Mouse (Mus musculus): Measurements from ENCODE around the gene Adamts14. TPM values are rescaled to one million over a fixed set of nuclear protein-coding genes. Genes with fewer than 3 reads are reported as not detected.

Adamts14 gene
- total RNA-seq, 2 experiments from 2014 or later: 1.6 TPM; not detected in 1

DNA sequence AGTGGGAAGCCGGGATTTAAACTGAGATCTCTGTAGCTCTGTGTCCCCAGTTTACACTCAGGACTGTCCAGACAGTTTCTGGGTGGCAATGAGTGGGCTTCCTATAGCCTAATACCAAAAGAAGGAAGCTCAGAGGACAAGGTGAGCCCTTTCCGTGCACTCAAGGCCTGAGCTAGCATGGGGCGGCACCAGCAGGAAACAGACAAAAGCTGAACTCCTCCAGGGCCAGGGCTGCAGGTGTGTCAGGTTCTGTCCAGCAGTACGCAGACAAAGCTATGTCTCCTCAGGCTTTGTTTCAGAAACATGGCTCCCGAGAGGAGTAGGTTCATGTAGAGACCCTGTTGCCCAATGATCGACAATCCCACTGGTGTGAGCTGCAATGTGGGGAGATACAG is 35.9 kb downstream of the Adamts14 start:
- ATAC-seq (replicated peaks; ENCODE audit: low FRiP score, low TSS enrichment, poor library complexity, severe bottlenecking): no peak

DNA sequence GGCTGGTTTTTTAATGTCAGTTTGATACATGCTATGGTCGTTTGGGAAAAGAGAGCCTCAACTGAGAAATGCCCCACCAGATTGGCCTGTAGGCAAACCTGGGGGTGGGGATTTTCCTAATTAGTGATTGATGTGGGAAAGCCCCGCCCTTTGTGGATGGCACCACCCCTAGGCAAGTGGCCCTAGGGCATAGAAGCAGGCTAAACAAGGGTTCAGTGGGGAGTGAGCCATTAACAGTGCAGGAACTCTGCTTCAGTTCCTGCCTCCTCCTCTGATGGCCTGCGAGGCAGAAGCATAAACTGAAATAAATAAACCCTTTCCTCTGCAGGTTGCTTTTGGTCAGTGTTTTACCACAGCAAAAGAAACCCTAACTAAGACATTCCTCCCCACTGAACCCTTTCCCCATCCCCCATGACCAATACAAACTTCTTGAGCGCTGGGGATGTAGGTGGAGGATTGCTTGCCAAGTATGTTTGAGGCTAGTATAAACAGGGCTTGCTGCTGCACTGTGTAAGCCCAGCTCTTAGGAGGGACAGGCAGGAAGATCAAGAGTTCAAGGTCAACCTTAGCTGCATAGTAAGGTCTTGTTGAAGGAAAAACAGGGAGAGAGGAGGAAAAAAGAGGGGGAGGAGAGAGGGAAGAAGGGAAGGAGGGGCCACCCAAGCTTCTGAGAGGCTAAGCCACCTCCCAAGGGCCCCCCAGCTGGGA is 36.4 kb downstream of the Adamts14 start:
- ATAC-seq (replicated peaks; ENCODE audit: low FRiP score, low TSS enrichment, poor library complexity, severe bottlenecking): no peak

DNA sequence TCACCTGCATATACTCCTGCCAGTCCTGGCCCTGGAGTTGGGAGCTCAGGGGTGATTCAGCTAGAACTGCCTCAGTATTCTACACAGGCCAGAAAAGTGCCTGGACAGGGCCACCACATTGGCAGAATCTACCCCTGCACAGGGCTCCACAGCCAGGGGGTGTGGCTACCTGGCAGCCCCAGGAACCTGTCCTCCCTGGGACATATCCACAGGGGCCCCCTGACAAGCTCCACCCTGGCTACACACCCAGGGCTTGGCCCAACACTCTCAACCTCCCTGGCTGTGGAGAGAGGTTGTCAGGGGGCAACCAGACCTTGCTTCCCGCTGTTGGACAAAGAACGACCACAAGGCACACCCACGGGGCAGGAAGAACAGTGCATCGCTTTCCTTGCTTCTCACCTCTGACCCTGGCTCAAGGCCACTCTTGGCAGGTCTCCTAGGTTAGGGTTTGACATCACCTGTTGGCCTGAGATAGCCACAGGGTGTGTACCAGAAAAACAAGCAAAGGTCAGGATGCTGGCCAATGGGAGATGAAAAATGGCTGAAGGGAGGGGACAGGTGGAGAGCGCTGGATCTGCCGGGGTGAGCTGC is 37.5 kb downstream of the Adamts14 start:
- no peak for ATAC-seq (replicated peaks; ENCODE audit: low FRiP score, low TSS enrichment, poor library complexity, severe bottlenecking)

DNA sequence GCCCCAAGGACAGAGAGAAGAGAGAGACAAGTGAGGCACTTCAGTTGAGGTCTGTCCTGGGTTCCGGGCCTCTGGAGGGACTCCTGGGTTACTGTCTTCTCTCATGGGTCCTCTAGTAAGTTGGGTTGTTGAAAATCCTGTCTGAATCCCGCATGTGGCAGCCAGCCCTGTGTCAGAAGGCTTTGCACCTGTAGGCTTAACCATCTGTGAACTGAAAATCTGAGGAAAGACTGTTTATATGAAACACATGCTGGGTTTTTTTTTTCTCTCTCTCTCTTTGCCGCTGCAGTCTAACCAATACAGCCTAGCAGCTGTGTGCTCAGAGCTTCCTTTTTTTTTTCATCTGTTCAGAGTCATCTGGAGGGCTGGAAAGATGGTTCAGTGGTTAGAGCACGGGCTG is 38.9 kb downstream of the Adamts14 start:
- no peak for ATAC-seq (replicated peaks; ENCODE audit: low FRiP score, low TSS enrichment, poor library complexity, severe bottlenecking)

DNA sequence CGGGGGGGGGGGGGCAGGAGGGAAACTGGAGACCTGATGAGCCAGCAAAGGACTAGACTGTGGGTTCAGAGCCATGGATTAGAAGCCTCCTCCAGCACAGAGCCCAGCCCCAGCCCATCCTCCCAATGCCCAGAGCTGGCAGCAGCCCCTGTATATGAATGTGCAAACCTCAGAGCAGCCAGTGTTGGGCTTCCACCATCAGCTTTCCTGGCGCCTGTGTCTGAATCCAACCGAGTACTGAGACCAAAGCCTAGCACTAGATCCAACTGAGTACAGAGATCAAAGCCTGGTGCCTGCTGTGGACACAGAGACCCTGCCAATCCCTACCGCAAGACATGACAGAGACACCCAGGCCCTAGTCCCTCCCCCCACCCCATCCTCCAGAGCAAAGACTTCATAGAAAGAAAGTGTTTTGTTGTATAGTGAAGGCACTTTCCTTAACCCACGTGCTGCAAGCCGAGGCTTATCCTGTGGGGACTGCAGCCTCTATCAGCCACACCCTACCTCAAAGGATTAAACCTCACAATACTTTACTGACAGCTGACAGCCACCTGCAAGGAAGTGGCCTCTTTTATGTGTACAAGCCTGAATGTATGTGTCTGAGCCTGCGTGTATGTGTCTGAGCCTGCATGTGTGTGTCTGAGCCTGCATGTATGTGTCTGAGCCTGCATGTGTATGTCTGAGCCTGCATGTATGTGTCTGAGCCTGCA is 40.2 kb downstream of the Adamts14 start:
- no peak for ATAC-seq (replicated peaks; ENCODE audit: low FRiP score, low TSS enrichment, poor library complexity, severe bottlenecking)

DNA sequence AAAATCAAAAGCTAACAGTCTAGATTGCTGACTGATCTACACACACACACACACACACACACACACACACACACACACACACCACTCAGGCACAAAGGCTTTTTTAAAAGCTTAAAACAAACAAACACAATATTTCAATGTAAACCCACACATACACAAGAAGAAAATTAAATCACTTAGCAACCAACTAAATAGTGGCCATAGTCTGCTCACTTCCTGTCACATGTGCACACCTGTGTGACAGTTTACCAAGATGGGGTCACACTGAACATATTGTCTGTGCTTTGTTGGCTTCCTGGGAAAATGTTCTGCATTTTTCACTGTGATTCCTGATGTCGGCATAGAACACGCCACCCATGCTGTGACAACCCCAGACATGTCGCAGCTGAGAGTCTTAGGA is 41.5 kb downstream of the Adamts14 start:
- no peak for ATAC-seq (replicated peaks; ENCODE audit: low FRiP score, low TSS enrichment, poor library complexity, severe bottlenecking)

DNA sequence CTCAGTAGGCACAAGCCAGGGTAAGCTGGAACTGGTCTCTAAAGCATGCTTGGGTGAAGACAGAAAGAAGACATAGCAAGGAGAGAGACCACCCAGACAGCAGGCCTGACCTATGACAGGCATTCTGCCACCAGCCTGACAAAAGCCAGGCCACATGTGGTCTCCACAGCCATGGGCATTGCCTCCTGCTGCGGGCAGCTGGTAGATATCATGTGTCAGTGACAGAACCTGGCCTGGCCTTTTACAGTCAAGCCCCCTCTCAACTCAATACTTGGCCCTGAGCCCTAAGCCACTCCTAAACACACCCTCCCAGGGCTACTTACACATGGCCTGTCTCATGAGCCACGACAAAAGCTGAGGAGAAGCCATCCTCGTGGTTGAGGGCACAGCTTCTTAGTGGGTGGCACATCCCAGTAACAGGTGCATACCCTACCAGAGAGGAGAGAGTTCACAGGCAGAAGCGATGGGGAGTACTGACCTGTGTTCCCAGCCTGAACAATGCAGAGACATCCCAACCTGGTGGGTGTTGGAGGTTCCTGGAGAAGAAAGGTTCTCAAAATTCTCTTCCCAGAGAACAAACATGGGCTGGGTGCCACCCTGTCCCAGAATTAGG is 46.3 kb downstream of the Adamts14 start:
- ATAC-seq (replicated peaks; ENCODE audit: low FRiP score, low TSS enrichment, poor library complexity, severe bottlenecking): no peak

DNA sequence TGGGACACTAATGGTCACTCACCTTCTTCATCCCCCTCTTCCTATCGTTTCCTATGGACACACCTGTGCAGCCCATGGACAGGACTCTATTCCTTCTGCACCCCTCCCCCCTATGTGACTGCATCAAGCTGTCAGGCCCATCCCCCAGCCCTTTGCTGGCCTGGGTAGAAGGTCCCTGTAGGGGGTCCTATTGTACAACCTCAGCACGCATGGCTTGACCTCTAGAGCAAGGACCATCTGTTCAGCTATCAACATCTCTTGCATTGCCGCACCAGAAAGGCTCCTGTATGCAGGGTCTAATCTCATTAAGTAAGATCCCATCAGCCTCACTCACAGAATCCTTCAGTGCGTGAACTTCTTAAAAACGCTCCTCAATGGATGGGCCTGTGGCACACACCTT is 47.5 kb downstream of the Adamts14 start:
- no peak for ATAC-seq (replicated peaks; ENCODE audit: low FRiP score, low TSS enrichment, poor library complexity, severe bottlenecking)

DNA sequence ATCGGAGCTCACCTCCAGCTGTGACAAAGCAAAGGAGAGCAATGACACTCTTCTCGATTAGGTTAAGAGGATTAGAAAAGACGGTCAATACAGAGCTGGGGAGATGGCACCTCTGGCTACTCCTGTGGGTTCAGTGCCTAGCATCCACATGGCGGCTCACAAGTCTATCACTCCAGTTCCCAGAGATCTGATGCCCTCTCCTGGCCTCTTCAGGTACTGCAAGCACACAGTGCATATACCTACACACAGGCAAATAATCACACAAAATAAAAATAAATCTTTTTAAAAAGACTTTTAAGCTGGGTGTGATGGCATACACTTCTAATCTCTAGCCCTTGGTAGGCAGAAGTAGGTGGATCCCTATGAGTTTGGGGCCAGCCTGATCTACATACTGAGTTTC is 53.9 kb downstream of the Adamts14 start:
- ATAC-seq (replicated peaks; ENCODE audit: low FRiP score, low TSS enrichment, poor library complexity, severe bottlenecking): no peak

DNA sequence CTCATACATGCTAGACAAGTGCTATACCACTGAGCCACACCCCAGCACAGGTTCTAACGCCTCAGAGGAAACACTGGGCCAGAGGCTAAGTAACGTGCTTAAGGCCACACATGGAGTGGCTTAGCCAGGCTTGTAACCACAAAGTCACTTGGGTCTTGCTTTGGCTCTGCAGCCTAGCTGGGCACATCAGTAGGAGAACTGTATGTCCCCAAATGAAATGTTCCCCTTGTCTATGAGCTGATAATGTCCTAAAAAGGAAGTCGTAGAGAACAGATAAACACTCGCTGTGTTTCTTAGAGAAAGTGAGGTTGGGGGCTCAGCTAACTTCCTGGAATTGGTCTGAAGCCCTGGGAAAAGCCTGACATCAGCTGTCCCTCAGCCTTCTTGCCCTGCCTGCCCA is 57.1 kb downstream of the Adamts14 start:
- no peak for ATAC-seq (replicated peaks; ENCODE audit: low FRiP score, low TSS enrichment, poor library complexity, severe bottlenecking)

DNA sequence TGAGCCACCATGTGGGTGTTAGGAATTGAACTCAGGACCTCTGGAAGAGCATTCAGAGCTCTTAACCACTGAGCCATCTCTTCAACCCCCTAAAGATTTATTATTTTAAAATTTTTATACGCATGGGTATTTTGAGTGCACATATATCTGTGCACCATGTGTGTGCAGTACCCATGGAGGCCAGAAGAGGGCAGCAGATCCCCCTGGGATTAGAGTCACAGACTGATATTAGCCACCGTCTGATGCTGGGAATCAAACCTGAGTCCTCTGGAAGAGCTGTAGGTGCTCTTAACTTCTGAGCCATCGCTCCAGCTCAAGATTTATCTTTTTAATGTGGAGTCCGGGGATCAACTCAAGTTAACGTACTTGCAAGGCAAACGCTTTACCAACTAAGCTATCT is 57.6 kb downstream of the Adamts14 start:
- no peak for ATAC-seq (replicated peaks; ENCODE audit: low FRiP score, low TSS enrichment, poor library complexity, severe bottlenecking)

DNA sequence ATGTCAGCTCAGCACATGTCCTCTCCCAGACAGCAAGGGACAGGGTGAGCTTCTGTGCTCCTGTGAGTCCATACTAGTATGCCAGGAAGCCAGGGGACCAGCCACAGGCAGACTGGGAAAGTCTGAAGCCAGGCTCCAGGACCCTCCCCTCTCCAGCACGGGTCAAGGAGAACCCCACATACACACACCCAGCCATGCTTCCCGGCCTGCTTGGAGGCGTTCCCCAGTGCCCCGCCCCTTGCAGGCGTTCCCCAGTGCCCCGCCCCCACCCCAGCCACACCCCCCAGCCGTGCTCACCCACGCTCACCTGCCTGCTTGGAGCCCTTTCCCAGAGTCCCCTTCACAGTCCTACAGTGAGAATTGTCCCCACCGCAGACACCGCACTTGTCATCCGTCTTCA is 60.4 kb downstream of the Adamts14 start:
- peak; percentile 41; the same call in 1 of the 2 replicates for ATAC-seq (replicated peaks; ENCODE audit: low FRiP score, low TSS enrichment, poor library complexity, severe bottlenecking)

DNA sequence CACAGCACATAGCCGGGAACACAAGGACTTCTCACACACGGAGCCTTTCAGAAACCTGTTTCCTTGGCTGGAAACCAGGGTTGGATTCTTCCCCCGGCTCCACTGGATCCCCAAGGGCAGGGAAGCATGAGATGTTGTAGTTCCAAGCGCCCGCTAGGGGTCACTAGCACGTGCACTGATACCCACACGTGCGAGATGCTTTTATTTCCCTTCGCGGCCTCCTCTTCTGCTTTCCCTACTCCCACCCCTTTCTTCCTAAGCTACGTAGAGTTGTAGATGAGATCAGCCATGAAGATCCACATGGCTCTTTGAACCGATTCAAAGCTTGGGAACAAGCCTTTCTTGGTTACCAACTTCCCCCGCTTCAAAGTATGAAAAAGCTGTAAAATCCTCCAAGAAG is 61.5 kb downstream of the Adamts14 start:
- ATAC-seq (replicated peaks; ENCODE audit: low FRiP score, low TSS enrichment, poor library complexity, severe bottlenecking): peak; percentile 78; the same call in 1 of the 2 replicates

DNA sequence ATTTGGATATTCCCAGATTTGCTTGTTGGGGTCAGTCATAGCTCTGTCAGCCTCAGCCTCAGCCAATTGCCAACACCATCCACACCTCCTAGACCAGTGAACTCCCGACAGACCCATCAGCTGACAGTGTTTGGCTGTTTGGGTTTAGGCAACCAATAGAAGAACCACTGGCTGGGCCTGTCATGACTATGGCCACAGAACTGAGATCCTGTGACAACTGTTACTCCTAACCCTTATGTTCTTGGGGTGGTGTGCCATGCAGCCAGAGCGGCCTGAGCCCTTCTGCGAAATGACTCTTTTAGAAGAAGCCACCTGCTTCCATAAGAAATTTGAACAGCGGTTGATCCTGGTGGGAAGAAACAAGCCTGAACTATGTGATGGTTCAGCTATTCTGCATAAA is 62.1 kb downstream of the Adamts14 start:
- no peak for ATAC-seq (replicated peaks; ENCODE audit: low FRiP score, low TSS enrichment, poor library complexity, severe bottlenecking)

DNA sequence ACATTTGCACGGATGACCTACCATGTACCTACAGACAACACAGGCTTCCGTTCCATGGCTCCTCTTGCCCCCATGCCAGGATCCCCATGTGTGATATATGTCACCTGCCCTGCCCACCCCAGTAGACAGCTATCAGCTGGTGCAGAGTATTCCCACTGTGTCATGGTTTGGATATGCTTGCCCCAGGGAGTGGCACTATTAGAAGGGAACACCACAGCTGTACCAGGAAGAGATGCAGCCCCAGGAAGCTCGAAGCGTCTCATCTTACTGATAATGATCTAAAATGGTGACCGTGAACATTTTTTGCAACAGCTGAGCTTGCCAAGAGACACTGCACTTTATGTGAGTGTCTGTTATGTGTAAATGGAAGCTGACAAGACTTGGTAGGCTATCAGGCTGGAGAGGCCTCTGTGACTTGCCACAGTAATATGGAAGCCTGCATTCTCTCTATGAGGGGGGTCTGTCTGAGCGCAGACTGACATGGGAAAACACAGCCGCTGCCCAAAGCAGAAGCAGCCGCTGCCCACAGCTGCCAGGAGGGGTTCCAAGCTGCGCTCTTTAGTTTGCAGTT is 65.0 kb downstream of the Adamts14 start:
- no peak for ATAC-seq (replicated peaks; ENCODE audit: low FRiP score, low TSS enrichment, poor library complexity, severe bottlenecking)

DNA sequence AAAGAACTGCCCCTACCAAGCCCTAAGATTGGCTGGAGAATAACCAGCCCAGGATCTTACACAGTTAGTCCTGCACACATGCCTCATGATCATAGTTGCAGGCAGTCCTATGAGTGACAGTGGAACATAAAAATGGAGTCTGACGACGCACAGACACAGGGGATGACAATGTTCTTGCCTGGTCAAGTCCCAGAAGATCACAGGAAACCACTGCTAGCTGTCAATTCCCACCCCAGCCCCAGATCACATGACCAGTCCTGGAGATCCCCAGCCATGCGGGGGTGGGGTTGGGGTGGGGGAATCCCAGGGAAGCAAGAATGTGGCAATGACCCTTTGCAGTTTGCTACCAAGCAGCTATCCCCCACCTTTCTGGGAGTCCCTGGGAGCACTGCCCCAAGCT is 69.3 kb downstream of the Adamts14 start:
- no peak for ATAC-seq (replicated peaks; ENCODE audit: low FRiP score, low TSS enrichment, poor library complexity, severe bottlenecking)

DNA sequence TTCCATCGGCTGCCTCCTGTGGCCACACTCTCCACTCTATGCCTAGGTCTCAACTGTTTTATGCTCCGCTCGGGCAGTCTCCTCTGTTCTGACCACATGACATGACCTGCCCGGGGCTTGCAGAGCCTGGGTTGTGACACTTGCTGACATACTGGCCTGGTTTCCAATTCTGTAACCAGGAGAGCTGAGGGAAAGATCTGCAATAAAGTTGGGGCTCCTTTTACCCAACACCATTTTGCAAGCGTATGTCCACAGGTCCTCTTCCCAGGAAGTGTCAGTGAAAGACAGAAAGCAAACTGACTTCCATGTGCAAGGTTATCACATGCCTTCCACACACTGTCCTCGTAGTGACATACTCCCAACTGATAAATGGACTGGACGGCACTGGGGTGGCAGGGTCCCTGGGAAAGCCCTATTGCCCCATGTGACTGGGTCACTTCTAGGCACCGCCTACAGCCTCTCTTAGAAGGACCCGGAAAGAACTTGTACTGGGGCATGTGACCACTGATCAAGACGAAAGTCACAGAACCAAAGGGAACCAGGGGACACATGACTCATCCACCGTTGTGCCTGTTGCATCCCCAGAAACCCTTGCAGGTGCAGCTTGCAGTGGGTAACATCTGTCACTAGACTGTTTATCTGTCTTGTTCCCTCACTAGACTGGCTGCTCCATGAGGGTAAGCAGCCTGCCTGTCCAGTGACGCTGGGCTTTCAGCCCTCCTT is 71.5 kb downstream of the Adamts14 start:
- no peak for ATAC-seq (replicated peaks; ENCODE audit: low FRiP score, low TSS enrichment, poor library complexity, severe bottlenecking)

DNA sequence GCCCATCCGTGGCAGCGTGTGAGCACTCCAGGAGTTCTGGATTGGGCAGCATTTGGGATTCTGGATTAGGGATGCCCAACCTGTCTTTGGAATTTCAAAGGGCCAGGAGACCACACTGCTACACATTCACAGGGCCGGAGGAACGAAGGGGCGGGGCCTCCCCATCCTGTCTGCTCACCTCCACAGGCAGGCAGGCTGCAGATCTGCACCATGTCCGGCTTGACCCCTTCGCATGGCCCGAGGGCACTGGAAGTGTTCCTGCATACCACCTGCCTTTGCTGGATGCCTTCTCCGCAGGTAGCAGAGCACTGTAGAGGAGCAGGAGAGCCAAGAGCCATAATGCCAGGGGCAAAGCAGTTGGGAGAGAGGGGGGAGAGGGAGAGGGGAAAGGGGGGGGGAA is 72.2 kb downstream of the Adamts14 start:
- ATAC-seq (replicated peaks; ENCODE audit: low FRiP score, low TSS enrichment, poor library complexity, severe bottlenecking): no peak

DNA sequence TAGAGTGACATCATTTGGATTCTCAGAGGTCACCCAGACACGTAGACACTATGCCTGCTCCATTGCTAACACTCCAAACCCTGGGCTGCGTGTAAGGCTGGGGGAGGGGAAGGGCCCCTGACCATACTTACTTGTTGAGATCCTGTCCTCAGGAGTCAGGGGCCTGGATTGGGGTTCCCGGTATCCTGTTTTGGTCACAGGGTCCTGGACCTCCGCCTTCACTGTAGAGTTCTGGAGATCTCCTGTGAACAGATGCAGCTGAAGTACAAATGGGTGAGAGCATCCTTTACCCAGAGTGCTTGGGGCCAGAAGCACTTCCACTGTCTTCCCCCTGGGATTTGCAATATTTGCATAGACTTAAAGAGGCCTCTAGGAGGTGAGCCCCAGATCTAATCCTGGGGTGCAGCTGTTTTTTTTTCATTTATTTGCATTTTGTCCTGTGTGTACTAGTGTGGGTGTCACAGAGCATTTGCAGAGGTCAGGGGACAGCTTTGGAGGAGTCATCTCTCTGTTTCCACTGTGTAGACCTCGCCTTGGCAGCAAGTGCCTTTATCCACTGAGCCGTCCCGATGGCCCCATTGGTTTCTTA is 72.9 kb downstream of the Adamts14 start:
- ATAC-seq (replicated peaks; ENCODE audit: low FRiP score, low TSS enrichment, poor library complexity, severe bottlenecking): no peak

All from megakaryocyte-erythroid progenitor cell, adult 5-6 weeks (primary cell).